Mouse (Mus musculus) left cerebral cortex, adult 2 months (tissue): ENCODE results near the gene Rnf24. TPM values are rescaled to one million over a fixed set of nuclear protein-coding genes. Genes with fewer than 3 reads are reported as not detected.
A peak's percentile ranks its signal among the peaks of the same experiment; 100 is the strongest.

Source experiments
- DNase-seq, 2 experiments: peaks; one replicate each; pipeline ENCODE4 v3.0.0; 2021 to 2022; ENCODE audit warnings: low spot score in 2 of 2, mixed read lengths in 1 of 2; ENCODE audit errors: extremely low spot score in 1 of 2
- H3K27ac ChIP-seq: fragments of 200-600 bp; 2 replicates; pipeline ENCODE4 v1.8.1; 2022
- H3K4me3 ChIP-seq: fragments of 200-600 bp; 2 replicates; pipeline ENCODE4 v1.8.1; 2022
- CTCF ChIP-seq: fragments of 200-600 bp; IDR thresholded peaks from 2 replicates; pipeline ENCODE4 v1.8.1; 2022; ENCODE audit warnings: antibody characterized with exemption, mild to moderate bottlenecking, moderate library complexity
- intact Hi-C: fragments of 180-260 bp; cut with DNase I; formaldehyde crosslinking; loops from one replicate; pipeline ENCODE4 v1.15.1; 2025
- long read RNA-seq, 2 experiments: library from polyadenylated mRNA; stranded (forward); transcript quantifications; one replicate each; pipeline ENCODE4 v2.0.0; 2021; ENCODE audit warnings: borderline mapping rate in 2 of 2
- total RNA-seq, 2 experiments: library from RNA; stranded (reverse); gene quantifications; 2 replicates each; pipeline ENCODE4 v1.2.3; 2021

The Rnf24 gene
- 10 to 100 TPM; 39.8 to 41.4 TPM for total RNA-seq
- long read RNA-seq, experiment 1, full-length matches to known transcripts = 12 of 19 reads
- long read RNA-seq, experiment 1, partial matches to known transcripts = 0 of 19 reads
- long read RNA-seq, experiment 1, other reads (novel, unspliced or antisense) = 7 of 19 reads
- long read RNA-seq, experiment 2, full-length matches to known transcripts = 10 of 21 reads
- long read RNA-seq, experiment 2, partial matches to known transcripts = 1 of 21 reads
- long read RNA-seq, experiment 2, other reads (novel, unspliced or antisense) = 10 of 21 reads

- Histone ChIP-seq H3K27ac (peak within 1 kb of the TSS; percentile 97), H3K4me3 (peak within 1 kb of the TSS; percentile 91)
- peak; percentile 99 to 100 for DNase-seq
- intact Hi-C loops = loop anchor here (2.0 to 5.0 kb wide), 2 partner anchors 20 to 91 kb away; partner anchors contain the start of gene Pank2
- TF ChIP-seq CTCF = no peak
These were observed at the start of gene Rnf24 for GRCm38 (mm10) chr2:131352747-131353563. Gene Rnf24, minus strand, starts transcription at chr2:131352892.

DNA sequence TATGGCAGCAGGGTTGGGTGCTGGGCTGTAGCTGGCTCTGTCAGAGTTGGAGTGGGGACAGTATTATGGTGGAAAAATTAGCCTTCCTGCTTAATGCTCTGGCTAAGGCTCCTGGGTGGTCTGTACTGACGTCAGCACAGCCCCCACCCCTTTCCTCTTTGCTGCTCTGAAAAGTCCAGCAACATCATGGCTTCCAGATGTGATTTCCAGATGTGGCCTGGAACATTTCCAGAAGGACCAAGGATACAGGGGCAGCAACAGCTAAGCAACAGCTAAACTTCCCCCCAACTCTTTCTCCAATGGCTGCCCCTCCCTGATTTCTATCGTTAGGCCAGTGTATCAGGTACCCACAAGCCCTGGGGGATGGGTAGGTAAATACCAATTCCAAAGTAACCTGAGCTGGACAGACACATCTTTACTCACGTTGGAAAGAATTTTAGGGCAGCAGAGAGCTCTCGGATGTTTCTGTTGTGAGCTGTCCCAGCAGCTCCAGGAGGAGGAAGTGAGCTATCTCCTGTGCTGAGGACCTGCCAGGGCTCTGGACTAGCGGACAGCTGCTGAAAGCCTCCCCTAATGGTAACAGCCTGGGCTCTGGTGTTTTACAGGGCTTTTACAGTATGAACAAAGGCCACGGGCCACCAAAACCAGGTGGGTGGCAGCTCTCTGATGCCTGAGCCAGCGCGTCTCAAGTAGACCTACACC, 49.3 kb upstream of the Rnf24 start:
- intact Hi-C loops = no loop called here
- no peak for DNase-seq
- no peak for TF ChIP-seq CTCF
- H3K27ac ChIP-seq = no peak overlapping the region
- H3K4me3 ChIP-seq = no peak overlapping the region

GRCm38 (mm10) chr2:131400846-131401245, 48.2 kb upstream of the Rnf24 start:
- no peak for DNase-seq
- intact Hi-C loops = no loop called here
- no peak overlapping the region for H3K4me3 ChIP-seq
- no peak for TF ChIP-seq CTCF
- H3K27ac ChIP-seq = no peak overlapping the region

DNA sequence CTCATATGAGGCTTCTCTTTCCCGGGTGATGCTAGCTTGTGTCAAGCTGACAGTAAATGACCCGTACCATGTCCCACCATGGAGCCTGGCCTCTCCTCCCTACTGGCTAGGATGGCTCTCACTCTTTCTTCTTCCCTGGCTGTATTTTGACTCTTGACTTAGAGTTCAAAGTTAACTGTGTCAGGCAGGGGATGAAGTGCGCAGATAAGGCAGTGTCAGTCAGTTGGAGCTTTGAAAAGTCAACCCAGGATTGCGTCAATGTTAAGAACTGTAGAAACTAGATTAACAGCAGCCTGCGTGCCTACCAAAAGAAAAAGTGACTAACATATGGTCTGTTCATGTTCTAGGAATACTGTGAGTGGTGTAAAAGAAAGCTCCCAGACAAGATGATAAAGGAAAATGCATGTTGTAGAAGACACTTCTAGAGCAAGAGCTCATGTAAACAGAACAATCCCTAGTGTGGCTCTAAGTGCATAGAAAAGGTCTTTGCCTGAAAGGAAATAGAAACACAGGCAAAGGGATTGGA, 44.7 kb upstream of the Rnf24 start:
- no peak for DNase-seq
- intact Hi-C loops = no loop called here
- no peak overlapping the region for H3K4me3 ChIP-seq
- peak overlapping the region; percentile 50; the same call in 1 of the 2 replicates for H3K27ac ChIP-seq
- no peak for TF ChIP-seq CTCF

DNA sequence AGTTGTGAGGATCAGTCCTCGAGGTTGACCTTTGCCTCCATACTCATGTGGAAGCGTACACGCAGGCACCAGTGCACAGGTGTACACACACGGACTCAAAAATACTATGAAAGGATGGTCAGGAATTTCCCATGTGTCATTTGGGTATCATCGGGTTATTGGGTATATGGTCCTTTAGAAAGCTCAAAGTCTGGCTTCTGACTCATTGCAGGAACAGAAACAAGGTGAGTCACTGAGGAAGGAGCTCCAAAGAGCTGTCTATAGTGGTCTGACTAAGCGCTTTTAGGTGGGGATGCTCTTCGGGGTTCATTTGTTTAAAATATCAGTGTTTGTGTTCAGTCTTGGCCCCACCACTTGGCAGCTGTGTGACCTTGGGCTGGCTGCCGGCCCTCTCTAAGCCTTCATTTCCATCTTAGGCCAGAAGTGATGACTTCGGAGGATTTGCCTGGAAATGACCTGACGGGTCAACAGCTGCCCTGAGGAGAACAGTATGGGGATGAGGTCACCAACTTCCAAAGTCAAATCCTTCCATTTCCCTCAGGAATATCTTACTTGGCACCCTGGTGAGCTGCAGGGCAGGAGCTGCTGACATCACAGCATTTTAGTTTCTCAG, 33.8 kb upstream of the Rnf24 start:
- no peak overlapping the region for H3K4me3 ChIP-seq
- DNase-seq = no peak
- intact Hi-C loops = no loop called here
- no peak overlapping the region for H3K27ac ChIP-seq
- no peak for TF ChIP-seq CTCF

- H3K4me3 ChIP-seq = no peak overlapping the region
- intact Hi-C loops = no loop called here
- no peak for TF ChIP-seq CTCF
- DNase-seq = peak; percentile 17 to 27
- H3K27ac ChIP-seq = 0 out of 2 replicates have a peak overlapping the region, but pooled peaks have one; percentile 50
These were observed 32.5 kb upstream of the Rnf24 start for GRCm38 (mm10) chr2:131385176-131385575.

DNA sequence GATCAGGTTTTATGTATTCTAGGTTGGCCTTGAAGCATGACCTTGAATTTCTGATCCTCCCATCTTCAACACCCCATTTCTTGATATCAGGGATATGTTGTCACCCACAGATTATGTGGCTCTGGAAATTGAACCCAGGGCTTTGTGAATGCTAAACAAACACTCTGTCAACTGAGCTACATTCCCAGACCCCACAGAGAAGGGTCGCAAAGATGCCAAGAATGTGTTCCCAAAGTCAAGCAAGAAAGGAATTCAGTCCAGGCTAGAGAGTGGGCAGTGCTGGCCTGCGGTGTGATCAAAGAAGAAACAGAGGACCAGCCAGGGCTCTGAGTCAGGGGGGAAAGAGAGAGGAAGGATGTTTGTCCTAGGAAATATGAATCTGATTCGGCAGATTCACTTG, 26.8 kb upstream of the Rnf24 start:
- intact Hi-C loops = loop anchor here (10.0 kb wide), 1 partner anchor 985 kb away; no protein-coding TSS in a partner anchor

GRCm38 (mm10) chr2:131378872-131379271, 26.2 kb upstream of the Rnf24 start:
- intact Hi-C loops = loop anchor here (10.0 kb wide), 1 partner anchor 986 kb away; no protein-coding TSS in a partner anchor
- no peak for DNase-seq
- H3K27ac ChIP-seq = peak overlapping the region; percentile 42
- H3K4me3 ChIP-seq = no peak overlapping the region
- no peak for TF ChIP-seq CTCF

More for the DNA sequence above, 26.8 kb upstream of the Rnf24 start:
- TF ChIP-seq CTCF = no peak
- Histone ChIP-seq H3K4me3 (no peak overlapping the region), H3K27ac (peak overlapping the region; percentile 42)
- no peak for DNase-seq

DNA sequence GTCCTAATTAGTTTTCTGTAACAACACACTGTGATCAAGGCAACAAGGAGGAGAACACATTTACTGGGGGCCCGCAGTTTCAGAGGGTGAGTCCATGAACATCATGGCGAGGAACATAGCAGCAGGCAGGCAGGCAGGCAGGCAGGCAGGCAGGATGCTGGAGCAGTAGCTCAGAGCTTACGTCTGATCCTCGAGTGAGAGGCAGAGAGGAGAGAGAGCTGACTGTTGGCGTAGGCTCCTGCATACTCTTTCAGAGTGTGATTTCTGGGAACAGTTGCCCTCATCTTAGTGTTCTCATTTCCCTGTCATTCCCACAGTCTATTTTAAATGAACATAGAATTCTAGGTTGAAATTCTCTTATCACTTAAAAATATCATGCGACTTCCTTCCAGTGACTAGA, 24.4 kb upstream of the Rnf24 start:
- intact Hi-C loops = loop anchor here (2.0 to 10.0 kb wide), 2 partner anchors 56 to 988 kb away; no protein-coding TSS in a partner anchor
- DNase-seq = peak; percentile 18 to 38
- Histone ChIP-seq H3K4me3 (no peak overlapping the region), H3K27ac (peak overlapping the region; percentile 74)
- no peak for TF ChIP-seq CTCF

GRCm38 (mm10) chr2:131373656-131374055, 21.0 kb upstream of the Rnf24 start:
- Histone ChIP-seq H3K4me3 (no peak overlapping the region), H3K27ac (peak overlapping the region; percentile 47; the same call in 1 of the 2 replicates)
- DNase-seq = no peak
- TF ChIP-seq CTCF = no peak
- intact Hi-C loops = loop anchor here (2.0 to 10.0 kb wide), 2 partner anchors 21 to 991 kb away; partner anchors contain the start of gene Rnf24
